Mouse (Mus musculus) right cerebral cortex, adult 2 months (tissue): Measurements from ENCODE around the gene Oaz2.

Experiments used
- DNase-seq, 2 experiments: peaks; one replicate each; pipeline ENCODE4 v3.0.0; 2021 to 2022; ENCODE audit warnings: low spot score in 2 of 2

Gene Oaz2

GRCm38 (mm10) chr9:65692959-65693603, 25.3 kb downstream of the Oaz2 start:
- DNase-seq = no peak

- peak; percentile 70 to 73 for DNase-seq
Observed at GRCm38 (mm10) chr9:65695646-65696045, 27.8 kb downstream of the Oaz2 start.

- no peak for DNase-seq
Observed at GRCm38 (mm10) chr9:65696337-65696736, 28.5 kb downstream of the Oaz2 start.

GRCm38 (mm10) chr9:65697356-65697755, 29.6 kb downstream of the Oaz2 start:
- no peak for DNase-seq

GRCm38 (mm10) chr9:65697992-65698391, 30.2 kb downstream of the Oaz2 start:
- no peak for DNase-seq

- no peak for DNase-seq
Observed at GRCm38 (mm10) chr9:65700504-65700903, 32.7 kb downstream of the Oaz2 start.

- no peak for DNase-seq
Observed at GRCm38 (mm10) chr9:65702286-65702685, 34.5 kb downstream of the Oaz2 start.

- DNase-seq = no peak
Observed at GRCm38 (mm10) chr9:65703241-65703640, 35.4 kb downstream of the Oaz2 start.

- DNase-seq = no peak
Observed at GRCm38 (mm10) chr9:65703926-65704595, 36.3 kb downstream of the Oaz2 start.

GRCm38 (mm10) chr9:65718195-65718594, 50.4 kb downstream of the Oaz2 start:
- DNase-seq = no peak

- DNase-seq = no peak
Observed at GRCm38 (mm10) chr9:65721161-65721566, 53.4 kb downstream of the Oaz2 start.

GRCm38 (mm10) chr9:65724471-65725290, 56.9 kb downstream of the Oaz2 start:
- peak in 1 of 2 experiments; percentile 46 for DNase-seq

- no peak for DNase-seq
Observed at GRCm38 (mm10) chr9:65725291-65725622, 57.5 kb downstream of the Oaz2 start.

- DNase-seq = no peak
Observed at GRCm38 (mm10) chr9:65726431-65726830, 58.6 kb downstream of the Oaz2 start.

- no peak for DNase-seq
Observed at GRCm38 (mm10) chr9:65727491-65727890, 59.7 kb downstream of the Oaz2 start.

GRCm38 (mm10) chr9:65728588-65728987, 60.8 kb downstream of the Oaz2 start:
- no peak for DNase-seq

GRCm38 (mm10) chr9:65734931-65735330, 67.1 kb downstream of the Oaz2 start:
- DNase-seq = no peak
